Comparison of ENCODE assay signal across 9 mouse cellular contexts in the genomic region with DNA sequence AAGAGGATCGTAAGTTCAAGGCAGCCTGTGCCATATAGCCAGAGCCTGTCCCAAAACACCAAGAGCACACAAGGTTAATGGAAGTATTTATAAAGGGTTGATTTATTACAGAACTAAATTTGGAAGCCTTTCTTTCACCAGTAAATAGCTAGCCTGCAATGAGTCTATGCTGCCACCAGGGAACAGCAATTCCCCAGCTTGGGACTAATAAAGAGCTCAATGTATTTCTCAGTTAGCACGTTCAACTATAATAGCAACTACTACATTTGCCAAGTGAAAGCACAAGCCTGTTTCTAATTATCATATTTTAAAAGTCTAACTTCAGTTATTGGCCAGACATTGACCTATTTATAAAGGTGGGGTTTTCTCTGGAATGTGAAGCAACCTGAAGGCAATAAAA. TPM values are rescaled to one million over a fixed set of nuclear protein-coding genes. Genes with fewer than 3 reads are reported as not detected.
DNase-seq lines count a peak whose midpoint lies in the region; ATAC-seq and TF ChIP-seq lines count a peak whose summit lies in the region.
"Had no signal": no experiment of that assay in that cellular context is flagged by ENCODE, and none has a peak within 500 bp of the region (broad histone marks: within the 10 kb centered on the region; RNA-seq: fewer than 3 reads in every experiment).

No protein-coding gene starts in this region.

- H3K4me3 ChIP-seq in liver, embryonic 14.5 days (ENCODE audit: insufficient read depth in 1 of 2, low read depth in 2 of 2, low read length in 2 of 2), result no peak overlapping the region
- no peak overlapping the region for H3K4me3 ChIP-seq in liver, embryonic 12.5 days
- H3K4me3 ChIP-seq in neural tube, embryonic 12.5 days, result no peak overlapping the region
- H3K4me3 ChIP-seq: heart, embryonic 13.5 days had no signal

- peak; percentile 40; the same call in 1 of the 2 replicates for TF ChIP-seq CTCF in liver, embryonic 14.5 days (IDR thresholded peaks at IDR 0.05; ENCODE audit: low read depth)

- no peaks in the 10 kb centered on the region for H3K9me3 ChIP-seq in liver, embryonic 14.5 days (ENCODE audit: control insufficient read depth, low read length)
- no peaks in the 10 kb centered on the region for H3K9me3 ChIP-seq in liver, embryonic 12.5 days (replicated peaks)
- no peaks in the 10 kb centered on the region for H3K9me3 ChIP-seq in neural tube, embryonic 12.5 days
- H3K9me3 ChIP-seq: heart, embryonic 13.5 days had no signal

- H3K27ac ChIP-seq in liver, embryonic 14.5 days, result no peak overlapping the region
- no peak overlapping the region for H3K27ac ChIP-seq in liver, embryonic 12.5 days
- H3K27ac ChIP-seq in neural tube, embryonic 12.5 days, result no peak overlapping the region
- H3K27ac ChIP-seq: heart, embryonic 13.5 days had no signal

- H3K36me3 ChIP-seq in liver, embryonic 14.5 days (replicated peaks; ENCODE audit: control insufficient read depth, insufficient read depth, low read depth), result no peaks in the 10 kb centered on the region
- H3K36me3 ChIP-seq in liver, embryonic 12.5 days, result no peaks in the 10 kb centered on the region
- H3K36me3 ChIP-seq in neural tube, embryonic 12.5 days, result peaks cover 4% of the 10 kb centered on the region; the same call in 1 of the 2 replicates
- H3K36me3 ChIP-seq: heart, embryonic 13.5 days had no signal

- peak; percentile 12 to 25 for DNase-seq in adrenal gland, postnatal 36 days
- DNase-seq in adrenal gland, postnatal 4 days (ENCODE audit: low spot score in 2 of 2), result no peak
- no peak for DNase-seq in liver, embryonic 14.5 days (ENCODE audit: low read depth in 3 of 3, low spot score in 3 of 3)
- DNase-seq in embryo, embryonic 11 days, result peak; percentile 58
- DNase-seq in kidney, postnatal 4 days, result peak; percentile 41 to 52
- no peak for DNase-seq in heart, adult 18-20 months

- 46% methylated on average over 2 of the region's 2 CpGs for WGBS in liver, embryonic 14.5 days (ENCODE audit: insufficient replicate concordance)
- 60% methylated on average over 2 of the region's 2 CpGs for WGBS in liver, embryonic 12.5 days (ENCODE audit: insufficient replicate concordance)
- WGBS in neural tube, embryonic 12.5 days, result 43% methylated on average over 2 of the region's 2 CpGs

- H3K9ac ChIP-seq in liver, embryonic 14.5 days (replicated peaks), result no peak overlapping the region
- no peak overlapping the region for H3K9ac ChIP-seq in liver, embryonic 12.5 days
- H3K9ac ChIP-seq in neural tube, embryonic 12.5 days, result no peak overlapping the region
- H3K9ac ChIP-seq: heart, embryonic 13.5 days had no signal

- H3K4me1 ChIP-seq in liver, embryonic 14.5 days (replicated peaks; ENCODE audit: control insufficient read depth in 2 of 2, insufficient read depth in 2 of 2, low read length in 1 of 2), result no peaks in the 10 kb centered on the region
- no peaks in the 10 kb centered on the region for H3K4me1 ChIP-seq in liver, embryonic 12.5 days
- no peaks in the 10 kb centered on the region; the same call in 1 of the 2 replicates for H3K4me1 ChIP-seq in neural tube, embryonic 12.5 days

- no peaks in the 10 kb centered on the region for H3K27me3 ChIP-seq in liver, embryonic 14.5 days (ENCODE audit: control insufficient read depth, insufficient read depth, low read length)
- no peaks in the 10 kb centered on the region for H3K27me3 ChIP-seq in liver, embryonic 12.5 days (replicated peaks)
- H3K27me3 ChIP-seq in neural tube, embryonic 12.5 days (replicated peaks), result no peaks in the 10 kb centered on the region
- H3K27me3 ChIP-seq: heart, embryonic 13.5 days had no signal

- TF ChIP-seq EP300 in liver, embryonic 14.5 days (IDR thresholded peaks at IDR 0.05; ENCODE audit: low read depth), result no peak

- no peak for ATAC-seq in liver, embryonic 14.5 days (ENCODE audit: insufficient read depth)
- no peak for ATAC-seq in liver, embryonic 12.5 days
- peak; percentile 56; the same call in 1 of the 2 replicates for ATAC-seq in neural tube, embryonic 12.5 days (ENCODE audit: low FRiP score, low read depth)

- no peak overlapping the region for H3K4me2 ChIP-seq in liver, embryonic 14.5 days (ENCODE audit: low read depth)
- H3K4me2 ChIP-seq in liver, embryonic 12.5 days, result no peak overlapping the region
- H3K4me2 ChIP-seq in neural tube, embryonic 12.5 days (replicated peaks), result no peak overlapping the region
- H3K4me2 ChIP-seq: heart, embryonic 13.5 days had no signal

RNA-seq across cellular contexts. Expression of a gene that starts 30.8 kb away (rescaled TPM):
- 1 to 10 TPM; 4.0 to 4.8 TPM for total RNA-seq in adrenal gland, postnatal 36 days (2021)
- 1 to 10 TPM; 4.1 to 7.3 TPM for total RNA-seq in adrenal gland, postnatal 4 days (2021)
- polyA plus RNA-seq in liver, embryonic 14.5 days (2012; rRNA removed), result 6.4 and 10.9 TPM in 2 replicates
- 18.2 and 23.0 TPM in 2 replicates for polyA plus RNA-seq in liver, embryonic 14.5 days (2014; fragmentation: Nextera tagmentation; extraction: Ambion mirVana)
- polyA plus RNA-seq in liver, embryonic 12.5 days (2016; fragmentation: Nextera tagmentation; extraction: Ambion mirVana), result 42.4 and 47.2 TPM in 2 replicates
- polyA plus RNA-seq in neural tube, embryonic 12.5 days (2016; fragmentation: Nextera tagmentation; extraction: Ambion mirVana), result 4.8 and 5.7 TPM in 2 replicates
- 1 to 10 TPM; 3.6 to 5.6 TPM for total RNA-seq in heart, adult 18-20 months (2021)

RNA-seq across cellular contexts. Expression of a gene that starts 31.6 kb away (rescaled TPM):
- total RNA-seq in adrenal gland, postnatal 36 days (2021), result 10 to 100 TPM; 12.1 to 14.9 TPM
- total RNA-seq in adrenal gland, postnatal 4 days (2021), result 10 to 100 TPM; 31.7 to 33.0 TPM
- polyA plus RNA-seq in liver, embryonic 14.5 days (2012; rRNA removed), result 2.5 and 2.8 TPM in 2 replicates
- polyA plus RNA-seq in liver, embryonic 14.5 days (2014; fragmentation: Nextera tagmentation; extraction: Ambion mirVana), result 2.0 and 2.2 TPM in 2 replicates
- polyA plus RNA-seq in liver, embryonic 12.5 days (2016; fragmentation: Nextera tagmentation; extraction: Ambion mirVana), result 5.7 and 6.6 TPM in 2 replicates
- 45.9 and 51.2 TPM in 2 replicates for polyA plus RNA-seq in neural tube, embryonic 12.5 days (2016; fragmentation: Nextera tagmentation; extraction: Ambion mirVana)
- total RNA-seq in heart, adult 18-20 months (2021), result 1 to 10 TPM; 3.1 to 3.4 TPM

Comparison
In these comparisons a context has a peak if more than half of its experiments do, and no peak if none do; other contexts are left out.
1. DNase-seq: peak in adrenal gland, postnatal 36 days (2 of 2), embryo, embryonic 11 days (single experiment) and kidney, postnatal 4 days (2 of 2); none in adrenal gland, postnatal 4 days (0 of 2), liver, embryonic 14.5 days (0 of 3) and heart, adult 18-20 months (0 of 2).